Mouse (Mus musculus) urinary bladder, postnatal 36 days (tissue): ENCODE measurements around the gene Rmi1.
"Not testable (repeated sequence)": the region's sequence is repeated elsewhere in the genome, so short reads cannot be mapped to it uniquely, and the experiment has no call there.

Source experiments
- DNase-seq, 2 experiments: peaks; one replicate each; pipeline ENCODE4 v3.0.0; 2022; ENCODE audit warnings: low spot score in 2 of 2, mixed read lengths in 1 of 2

The Rmi1 gene

GRCm38 (mm10) chr13:58401135-58402002 is 679 bp upstream of the Rmi1 start:
- peak; percentile 58 to 66 for DNase-seq

DNA sequence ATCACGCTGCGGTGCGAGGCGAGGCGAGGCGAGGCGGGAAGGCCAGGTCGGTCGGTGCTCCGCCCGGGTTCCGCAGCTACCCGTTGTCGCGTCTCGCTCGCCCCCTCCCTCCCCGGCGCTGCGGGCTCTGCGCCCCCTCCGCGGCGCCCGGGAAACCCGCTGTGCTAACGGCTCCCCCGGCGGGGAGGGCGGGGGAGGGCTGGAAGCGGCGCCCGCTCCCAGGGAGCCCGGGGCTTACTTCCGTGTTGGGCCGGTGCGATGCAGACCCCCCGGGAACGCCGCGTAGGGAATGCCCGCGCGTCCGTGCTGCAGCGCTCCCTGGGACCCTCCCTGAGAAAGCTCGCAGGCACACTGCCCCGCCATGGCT is 679 bp downstream of the Rmi1 start:
- DNase-seq = no peak

GRCm38 (mm10) chr13:58403243-58403642 is 1.2 kb downstream of the Rmi1 start, which contains the start of gene Hnrnpk:
Hnrnpk (minus strand) TSS chr13:58403343.
- not testable (repeated sequence) for DNase-seq

GRCm38 (mm10) chr13:58411073-58411472 is 9.0 kb downstream of the Rmi1 start:
- no peak for DNase-seq

DNA sequence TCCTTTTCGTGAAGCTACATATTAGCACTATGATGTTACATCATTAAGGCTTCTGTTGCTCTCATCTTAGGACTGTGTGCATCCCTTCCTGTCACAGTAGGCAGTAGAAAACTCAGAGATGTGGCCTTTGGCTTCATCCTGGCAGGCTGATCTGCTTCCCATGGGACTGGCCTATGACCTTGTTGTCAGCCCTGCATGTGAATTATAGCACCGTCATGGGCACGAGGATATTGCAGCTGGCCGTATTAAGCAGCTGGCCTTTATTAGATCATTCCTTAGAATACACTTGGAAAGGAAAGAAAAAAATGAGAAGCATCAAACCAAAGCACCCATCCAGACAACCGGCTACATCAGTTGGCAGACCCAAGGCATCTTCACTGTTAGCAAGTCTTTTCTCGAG is 13.3 kb downstream of the Rmi1 start:
- no peak for DNase-seq

DNA sequence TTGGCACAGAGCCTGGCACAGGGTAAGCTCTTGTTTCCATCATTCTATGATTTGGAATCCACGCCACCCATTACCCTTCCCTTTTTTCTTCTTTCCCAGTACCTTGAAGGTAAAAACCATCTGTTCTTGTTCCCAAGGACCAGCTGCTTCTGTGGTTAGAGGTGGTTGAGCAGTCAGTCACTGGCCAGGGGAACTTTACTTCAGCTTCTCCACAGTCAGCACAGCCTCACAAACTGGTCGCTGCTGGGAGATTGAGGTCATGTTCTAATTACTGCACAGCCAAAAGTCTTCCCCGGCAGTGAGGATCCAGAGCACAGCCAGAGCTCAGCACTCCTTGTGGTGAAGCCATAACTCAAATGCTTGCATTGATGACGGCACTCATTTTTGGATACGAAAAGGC is 13.8 kb downstream of the Rmi1 start:
- DNase-seq = no peak

GRCm38 (mm10) chr13:58418656-58419055 is 16.6 kb downstream of the Rmi1 start:
- DNase-seq = no peak

- no peak for DNase-seq
Observed at GRCm38 (mm10) chr13:58419266-58419665, 17.2 kb downstream of the Rmi1 start.

DNA sequence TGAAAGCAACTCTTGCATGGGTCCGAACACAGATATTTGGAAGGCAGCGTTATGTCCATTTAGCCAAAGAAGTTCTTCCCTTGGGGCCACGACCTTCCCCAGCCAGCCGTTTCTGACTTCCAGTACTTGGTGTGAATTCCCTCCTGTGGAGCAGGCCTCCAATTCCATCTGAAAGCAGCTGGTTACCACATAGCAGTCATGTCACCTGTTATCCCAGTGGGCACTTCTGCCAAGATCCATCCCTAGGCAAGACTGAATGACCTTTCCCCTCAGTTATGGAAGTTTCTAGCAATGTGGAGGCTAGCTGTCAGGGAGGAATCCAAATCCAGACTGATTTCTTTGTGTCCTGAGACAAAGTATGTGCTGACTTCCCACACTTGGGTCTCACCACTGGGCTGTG is 19.0 kb downstream of the Rmi1 start:
- no peak for DNase-seq

GRCm38 (mm10) chr13:58422242-58422641 is 20.2 kb downstream of the Rmi1 start:
- DNase-seq = no peak

GRCm38 (mm10) chr13:58423061-58423660 is 21.1 kb downstream of the Rmi1 start:
- no peak for DNase-seq

DNA sequence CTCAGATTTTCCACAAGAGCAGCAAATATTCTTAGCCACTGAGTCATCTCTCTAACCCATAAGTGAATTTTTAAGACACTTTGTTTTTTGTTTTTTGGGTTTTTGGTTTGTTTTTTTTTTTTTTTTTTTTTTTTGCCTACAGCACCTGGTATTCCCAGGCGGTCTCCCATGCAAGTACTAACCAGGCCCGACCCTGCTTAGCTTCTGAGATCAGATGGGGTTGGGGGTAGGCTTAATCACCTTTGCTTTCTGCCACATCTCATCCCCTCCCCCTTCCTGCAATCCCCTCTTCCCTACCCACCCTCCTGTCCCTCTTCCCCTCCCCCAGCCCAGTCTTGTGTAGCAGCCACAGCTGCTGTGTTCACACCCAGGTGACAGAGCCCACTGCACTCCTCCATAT is 37.7 kb downstream of the Rmi1 start:
- no peak for DNase-seq

GRCm38 (mm10) chr13:58443326-58443725 is 41.3 kb downstream of the Rmi1 start:
- DNase-seq = no peak

GRCm38 (mm10) chr13:58443787-58444186 is 41.7 kb downstream of the Rmi1 start:
- DNase-seq = peak in 1 of 2 experiments; percentile 5

- DNase-seq = no peak
Observed at GRCm38 (mm10) chr13:58446541-58446940, 44.5 kb downstream of the Rmi1 start.

DNA sequence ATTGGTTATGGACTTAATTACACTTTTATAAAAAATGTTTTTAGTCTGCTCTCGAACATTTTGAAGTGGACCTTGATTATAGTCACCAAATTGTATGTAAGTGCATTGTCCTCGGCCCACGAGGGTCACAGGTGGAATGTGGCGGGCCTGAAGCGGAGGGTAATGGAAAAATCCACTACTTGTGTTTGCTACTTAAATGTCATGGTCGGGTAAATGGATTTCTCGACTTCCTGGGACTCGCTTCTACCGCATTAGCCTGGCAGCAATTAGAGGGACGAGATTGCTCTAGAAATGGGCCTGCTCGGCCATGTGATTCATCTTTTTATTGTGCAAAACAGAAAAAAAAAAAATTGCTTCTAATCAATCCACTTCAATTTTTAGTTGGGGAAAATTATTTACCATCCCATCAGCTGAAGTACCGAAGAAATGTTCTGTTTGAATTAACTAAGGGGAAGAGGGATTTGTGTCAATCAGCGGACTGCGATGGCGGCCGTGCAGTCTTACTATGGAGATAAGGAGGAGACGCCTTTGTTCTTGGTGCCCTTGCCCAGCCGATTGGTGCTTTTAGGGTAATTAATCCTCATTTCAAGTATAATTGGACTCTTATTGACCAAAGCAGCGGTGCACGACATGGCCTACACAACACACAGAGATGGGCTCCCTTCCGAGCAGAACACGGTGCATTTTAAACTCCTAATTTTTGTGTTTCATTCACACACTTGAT is 48.6 kb downstream of the Rmi1 start:
- DNase-seq = no peak

- DNase-seq = no peak
Observed at GRCm38 (mm10) chr13:58452246-58452645, 50.2 kb downstream of the Rmi1 start.

DNA sequence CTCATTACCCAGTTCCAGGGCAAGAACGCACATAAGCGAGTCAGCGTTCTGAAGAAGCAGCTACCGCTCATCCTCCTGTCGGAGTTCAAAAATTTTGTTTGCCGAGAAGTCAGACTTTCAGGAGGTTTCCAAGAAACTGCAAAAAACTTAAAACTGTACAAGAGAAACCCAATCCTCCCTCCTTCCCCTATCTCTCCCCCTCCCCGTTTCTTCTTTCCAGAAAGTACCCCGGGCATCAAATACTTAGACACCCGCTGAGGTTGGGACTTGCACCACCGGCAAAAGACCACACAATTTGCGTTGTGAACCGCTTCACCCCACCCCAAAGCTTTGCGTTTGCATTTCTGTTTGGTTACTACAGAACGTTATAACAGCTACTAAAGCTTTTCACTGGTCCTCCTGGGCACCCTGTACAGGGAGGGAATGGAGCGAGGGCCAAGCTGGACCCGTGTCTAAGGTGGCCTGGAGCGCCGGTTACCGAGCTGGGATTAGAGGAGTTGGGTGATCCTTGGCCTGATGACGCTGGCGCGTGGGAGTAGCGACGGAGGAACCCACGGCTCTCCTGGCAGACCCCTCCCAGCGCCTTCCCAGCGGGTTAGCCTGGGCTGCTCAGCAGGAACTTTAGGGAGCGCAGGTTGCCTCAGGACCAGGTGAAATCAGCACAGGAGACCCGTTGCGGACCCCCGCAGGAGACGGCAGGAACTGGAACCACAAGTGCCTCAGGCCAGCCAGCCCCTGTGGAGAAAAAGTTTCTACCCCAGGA is 50.8 kb downstream of the Rmi1 start:
- peak in 1 of 2 experiments; percentile 7 for DNase-seq

DNA sequence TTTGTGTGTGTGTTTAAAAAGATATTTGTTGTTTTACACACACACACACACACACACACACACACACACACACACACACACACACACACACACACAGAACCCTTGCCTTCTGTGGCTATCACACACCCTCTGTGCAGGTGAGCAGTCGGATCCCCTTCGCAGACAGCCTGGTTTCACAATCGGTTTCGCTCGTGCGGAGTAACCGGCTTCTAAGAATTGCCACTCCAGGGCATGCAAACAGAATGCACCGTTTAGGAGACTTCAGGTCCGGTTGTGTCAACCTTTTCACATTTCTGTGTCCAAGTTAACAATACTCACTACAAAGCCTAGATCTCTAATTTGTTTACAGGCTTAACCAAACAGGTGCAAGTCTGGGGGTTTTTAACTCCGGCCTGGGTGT is 51.5 kb downstream of the Rmi1 start:
- peak in 1 of 2 experiments; percentile 10 for DNase-seq

DNA sequence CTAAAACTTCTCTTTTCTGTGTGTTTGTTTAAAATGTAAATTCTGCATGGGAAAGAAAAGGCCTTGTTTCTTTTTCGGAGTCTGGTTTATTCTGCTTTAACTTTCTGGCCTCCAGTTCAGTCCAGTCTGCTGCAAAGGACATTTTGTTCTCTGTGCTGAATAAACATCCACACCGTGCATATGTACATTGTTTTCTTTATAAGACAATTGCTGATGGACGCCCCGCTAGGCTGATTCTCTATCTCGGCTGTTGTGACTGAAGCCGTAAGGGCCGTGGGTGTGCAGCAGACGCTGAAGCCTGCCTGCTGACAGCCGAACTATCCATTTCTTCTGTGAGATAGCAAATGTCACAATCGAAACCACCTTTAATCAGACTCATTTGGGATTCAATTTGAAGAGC is 54.5 kb downstream of the Rmi1 start:
- DNase-seq = no peak

DNA sequence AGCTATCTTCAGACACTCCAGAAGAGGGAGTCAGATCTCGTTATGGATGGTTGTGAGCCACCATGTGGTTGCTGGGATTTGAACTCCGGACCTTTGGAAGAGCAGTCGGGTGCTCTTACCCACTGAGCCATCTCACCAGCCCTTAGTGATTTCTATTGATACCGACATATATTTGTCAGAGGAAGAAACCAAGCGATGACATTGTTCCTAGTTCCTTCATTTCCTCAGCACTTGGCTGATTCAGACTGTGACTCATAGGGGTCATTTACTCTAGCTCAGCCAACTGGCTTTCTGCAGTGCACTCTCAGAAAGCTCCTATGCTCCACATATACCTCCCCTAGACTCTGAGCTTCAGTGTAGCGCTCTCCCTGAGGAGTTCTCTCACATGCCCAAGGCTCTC is 56.8 kb downstream of the Rmi1 start:
- not testable (repeated sequence) for DNase-seq
